Mouse (Mus musculus) liver, postnatal 0 days (tissue): ENCODE results near the gene Itgb5. TPM values are rescaled to one million over a fixed set of nuclear protein-coding genes. Genes with fewer than 3 reads are reported as not detected.

Experiments
- ATAC-seq: fragments of 200-750 bp; cut with Nextera tagmentation; 2 replicates; pipeline ENCODE4 v1.8.0; 2017; ENCODE audit warnings: mild to moderate bottlenecking, moderate library complexity
- DNase-seq: peaks from one replicate; pipeline ENCODE4 v3.0.0-alpha.2; 2016
- H3K27ac ChIP-seq: fragments of 300-500 bp; sonication (generic); 2 replicates; pipeline ENCODE4 v1.5.1; 2014; ENCODE audit warnings: antibody characterized with exemption, moderate library complexity, mild to moderate bottlenecking, low read depth
- H3K27me3 ChIP-seq: fragments of 300-500 bp; sonication (generic); 2 replicates; pipeline ENCODE4 v1.6.1; 2014; ENCODE audit warnings: low read length, control low read depth, mixed read lengths; ENCODE audit not compliant: insufficient read depth
- H3K36me3 ChIP-seq: fragments of 300-500 bp; sonication (generic); replicated peaks from 2 replicates; pipeline ENCODE4 v1.6.1; 2014; ENCODE audit warnings: mild to moderate bottlenecking, control low read depth, low read length, moderate library complexity, mixed read lengths; ENCODE audit not compliant: insufficient read depth
- H3K4me1 ChIP-seq: fragments of 300-500 bp; sonication (generic); 2 replicates; pipeline ENCODE4 v1.6.1; 2014; ENCODE audit warnings: antibody characterized with exemption, mild to moderate bottlenecking, control low read depth; ENCODE audit not compliant: insufficient read depth
- H3K4me2 ChIP-seq: fragments of 300-500 bp; sonication (generic); 2 replicates; pipeline ENCODE4 v1.6.1; 2014; ENCODE audit warnings: low read depth, mild to moderate bottlenecking, low read length, moderate library complexity, mixed read lengths
- H3K4me3 ChIP-seq: fragments of 300-500 bp; sonication (generic); 2 replicates; pipeline ENCODE4 v1.5.1; 2014; ENCODE audit warnings: low read depth, low read length
- H3K9ac ChIP-seq: fragments of 300-500 bp; sonication (generic); replicated peaks from 2 replicates; pipeline ENCODE4 v1.6.1; 2014; ENCODE audit warnings: mild to moderate bottlenecking, moderate library complexity
- H3K9me3 ChIP-seq: fragments of 300-500 bp; sonication (generic); 2 replicates; pipeline ENCODE4 v1.6.1; 2016; ENCODE audit warnings: mild to moderate bottlenecking, control low read depth, low read length, mixed read lengths
- CTCF ChIP-seq: sonication (generic); IDR thresholded peaks from 2 replicates; pipeline ENCODE4 v1.5.1; 2016; ENCODE audit warnings: antibody characterized with exemption, low read depth
- EP300 ChIP-seq: IDR thresholded peaks from 2 replicates; pipeline ENCODE4 v1.6.1; 2016; ENCODE audit warnings: antibody characterized with exemption, low read depth, mild to moderate bottlenecking
- WGBS: fragments of 180-500 bp; shearing (Covaris S2); extraction: QIAGEN DNeasy Blood & Tissue Kit; methylation state at CpG from one replicate; pipeline ENCODE4 v1.1.7; 2014; ENCODE audit not compliant: insufficient replicate concordance; 5-methylcytosine and 5-hydroxymethylcytosine counted together
- polyA plus RNA-seq: library from polyadenylated mRNA; unstranded; fragments of >200 nt; fragmentation: Nextera tagmentation; extraction: Ambion mirVana; gene quantifications from 2 replicates; pipeline ENCODE4 v1.2.1, GENCODE M21; 2015

Gene Itgb5
- polyA plus RNA-seq, 1 experiment from 2014 or later = 16.1 TPM

- Histone ChIP-seq H3K36me3 (no peaks in the 10 kb centered on the region; the same call in 1 of the 2 replicates), H3K9me3 (no peaks in the 10 kb centered on the region), H3K4me3 (no peak overlapping the region), H3K27ac (no peak overlapping the region), H3K4me2 (no peak overlapping the region), H3K4me1 (peaks cover 28% of the 10 kb centered on the region; the same call in 1 of the 2 replicates), H3K9ac (no peak overlapping the region), H3K27me3 (no peaks in the 10 kb centered on the region)
- 85% methylated on average over 6 of the region's 6 CpGs for WGBS
- DNase-seq (no peak), ATAC-seq (peak; percentile 51; the same call in 1 of the 2 replicates)
- TF ChIP-seq EP300 = no peak
- TF ChIP-seq CTCF = no peak
These were observed 105.9 kb downstream of the Itgb5 start for GRCm38 (mm10) chr16:33935407-33935785.

DNA sequence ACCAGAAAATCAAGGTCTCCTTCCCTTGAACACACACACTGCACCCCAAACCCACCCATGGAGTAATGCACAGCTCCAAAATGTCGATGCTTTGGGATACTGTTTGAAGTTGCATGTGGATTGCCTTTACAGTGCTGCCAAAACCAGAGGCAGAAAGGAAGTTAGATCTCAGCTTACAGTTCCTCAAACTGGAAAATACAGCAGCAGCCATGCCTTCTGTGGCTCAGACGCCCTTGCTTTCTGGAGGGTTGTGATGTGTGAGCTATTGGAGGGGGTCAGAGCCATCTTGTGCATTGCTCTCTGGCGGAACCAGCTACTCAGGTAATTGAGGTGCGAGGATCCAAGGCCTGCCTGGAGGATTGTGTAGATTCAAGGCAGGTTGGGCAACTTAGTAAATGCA lies 107.4 kb downstream of the Itgb5 start:
- Histone ChIP-seq H3K9ac (no peak overlapping the region), H3K9me3 (no peaks in the 10 kb centered on the region), H3K36me3 (no peaks in the 10 kb centered on the region; the same call in 1 of the 2 replicates), H3K4me2 (no peak overlapping the region), H3K4me3 (no peak overlapping the region), H3K4me1 (peaks cover 25% of the 10 kb centered on the region), H3K27ac (no peak overlapping the region), H3K27me3 (no peaks in the 10 kb centered on the region)
- 55% methylated on average over 4 of the region's 4 CpGs for WGBS
- DNase-seq (no peak), ATAC-seq (no peak)
- TF ChIP-seq CTCF (no peak), EP300 (no peak)

DNA sequence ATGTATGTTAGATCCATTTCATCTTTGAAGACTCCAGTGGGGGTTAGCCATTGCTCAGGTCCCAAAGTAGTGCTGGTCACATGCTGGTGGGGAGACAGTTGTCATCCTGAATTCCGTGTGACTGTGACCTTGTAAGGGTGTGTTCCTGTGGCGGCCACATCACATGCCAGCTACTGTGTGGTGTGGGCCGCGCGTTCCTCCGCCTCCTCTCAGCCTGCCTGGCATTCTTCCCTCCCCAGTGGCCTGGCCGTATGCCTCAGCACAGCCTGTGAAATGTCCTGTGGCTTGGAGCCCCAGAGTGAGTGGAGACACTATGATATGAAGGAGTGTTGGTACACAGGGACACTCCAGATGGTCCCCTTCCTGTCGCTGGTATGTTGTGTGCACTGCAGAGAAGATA lies 108.1 kb downstream of the Itgb5 start:
- 57% methylated on average over 8 of the region's 8 CpGs for WGBS
- TF ChIP-seq EP300 (no peak), CTCF (no peak)

DNA sequence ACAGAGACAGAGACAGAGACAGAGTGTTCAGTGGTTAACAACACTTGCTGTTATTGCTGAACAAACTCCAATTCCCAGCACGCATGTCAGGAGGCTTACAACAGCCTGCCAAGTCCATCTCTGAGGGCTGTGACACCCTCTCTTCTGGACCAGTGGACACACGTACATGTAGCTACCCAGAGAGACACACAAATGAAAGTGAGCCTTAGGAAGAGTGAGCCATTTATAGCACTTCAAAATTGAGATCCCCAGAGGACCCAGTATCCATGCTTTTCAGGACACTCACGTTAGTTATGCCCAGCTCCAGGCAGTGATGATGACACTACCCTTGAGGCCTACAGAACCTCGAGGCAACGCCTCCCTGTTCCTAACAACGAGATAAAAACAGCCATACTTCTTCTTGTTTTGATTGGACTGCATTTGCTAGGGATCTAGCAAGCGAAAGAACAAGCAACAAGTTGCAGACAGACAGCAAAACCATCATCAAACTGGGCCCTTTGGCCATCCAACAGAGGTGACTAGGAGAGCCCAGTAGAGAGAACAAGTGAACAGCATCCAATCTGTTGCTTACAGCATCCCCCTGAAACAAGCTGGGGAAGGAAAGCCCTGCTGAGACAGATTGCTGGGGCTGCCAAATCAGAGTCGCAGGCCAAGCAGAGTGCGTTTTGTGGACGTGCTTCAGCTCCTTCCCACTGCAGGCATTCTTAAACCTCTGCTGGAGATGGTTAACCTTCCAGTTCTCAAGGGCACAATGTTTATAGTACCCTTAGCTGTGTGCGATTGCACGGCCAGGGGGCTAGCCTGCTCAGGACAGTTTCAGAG lies 109.1 kb downstream of the Itgb5 start:
- H3K27me3 ChIP-seq = no peaks in the 10 kb centered on the region
- H3K36me3 ChIP-seq = no peaks in the 10 kb centered on the region; the same call in 1 of the 2 replicates
- H3K4me1 ChIP-seq = peaks cover 18% of the 10 kb centered on the region
- H3K9me3 ChIP-seq = no peaks in the 10 kb centered on the region
- no peak overlapping the region for H3K4me2 ChIP-seq
- no peak overlapping the region for H3K4me3 ChIP-seq
- no peak overlapping the region for H3K9ac ChIP-seq
- TF ChIP-seq CTCF = no peak
- no peak for TF ChIP-seq EP300
- DNase-seq (no peak), ATAC-seq (no peak)
- H3K27ac ChIP-seq = no peak overlapping the region
- 65% methylated on average over 12 of the region's 12 CpGs for WGBS

More for the DNA sequence above, 108.1 kb downstream of the Itgb5 start:
- H3K4me3 ChIP-seq = no peak overlapping the region
- no peak for DNase-seq
- no peak overlapping the region for H3K4me2 ChIP-seq
- no peaks in the 10 kb centered on the region for H3K27me3 ChIP-seq
- no peaks in the 10 kb centered on the region; the same call in 1 of the 2 replicates for H3K36me3 ChIP-seq
- H3K4me1 ChIP-seq = peaks cover 20% of the 10 kb centered on the region
- H3K9me3 ChIP-seq = no peaks in the 10 kb centered on the region
- H3K27ac ChIP-seq = no peak overlapping the region
- ATAC-seq = no peak
- H3K9ac ChIP-seq = no peak overlapping the region

DNA sequence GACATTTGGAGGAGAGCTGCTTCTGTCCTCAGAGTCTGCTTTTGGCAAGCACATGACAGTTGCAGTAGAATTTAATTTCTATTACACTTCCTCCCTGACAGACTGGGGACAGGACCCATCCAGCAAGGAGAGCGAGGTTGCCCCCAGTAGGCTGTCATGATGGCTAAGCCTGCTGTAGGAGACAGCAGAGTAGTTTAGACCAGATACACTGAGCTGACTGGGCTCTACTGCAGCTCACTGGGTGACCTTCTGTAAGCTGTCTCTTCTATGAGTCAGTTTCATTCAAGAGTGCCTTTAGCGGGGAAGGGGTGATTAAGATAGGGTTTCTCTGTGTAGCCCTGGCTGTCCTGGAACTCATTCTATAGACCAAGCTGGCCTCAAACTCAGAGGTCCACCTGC lies 109.7 kb downstream of the Itgb5 start:
- TF ChIP-seq CTCF (no peak), EP300 (no peak)

DNA sequence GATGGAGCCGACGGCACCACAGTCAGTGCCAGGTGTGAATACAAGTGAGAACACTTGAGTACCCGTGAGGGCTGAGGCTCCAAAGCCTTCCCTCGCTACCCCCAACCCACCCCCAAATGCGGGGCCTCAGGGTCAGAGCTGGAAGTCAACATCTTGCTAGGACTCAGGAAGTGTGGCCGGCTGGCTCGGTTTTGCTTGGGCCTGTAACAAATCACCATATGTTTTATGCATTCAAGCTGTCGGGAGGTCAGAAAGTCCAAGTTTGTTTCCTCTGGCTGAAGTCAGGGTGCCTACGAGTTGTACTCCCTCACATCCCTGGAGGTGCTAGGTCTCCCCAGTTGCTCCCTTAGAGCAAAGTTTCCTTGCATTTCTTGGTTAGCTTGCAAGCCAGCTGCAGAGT lies 110.2 kb downstream of the Itgb5 start:
- H3K9ac ChIP-seq = no peak overlapping the region
- ATAC-seq (no peak), DNase-seq (no peak)
- H3K27me3 ChIP-seq = no peaks in the 10 kb centered on the region
- no peak overlapping the region for H3K4me3 ChIP-seq
- H3K4me1 ChIP-seq = peaks cover 9% of the 10 kb centered on the region
- H3K36me3 ChIP-seq = no peaks in the 10 kb centered on the region; the same call in 1 of the 2 replicates
- no peak overlapping the region for H3K4me2 ChIP-seq
- no peak overlapping the region for H3K27ac ChIP-seq
- H3K9me3 ChIP-seq = no peaks in the 10 kb centered on the region
- 56% methylated on average over 9 of the region's 9 CpGs for WGBS
- no peak for TF ChIP-seq CTCF
- no peak for TF ChIP-seq EP300

More for the DNA sequence above, 109.7 kb downstream of the Itgb5 start:
- no peak overlapping the region for H3K27ac ChIP-seq
- H3K4me3 ChIP-seq = no peak overlapping the region
- H3K9ac ChIP-seq = no peak overlapping the region
- H3K9me3 ChIP-seq = no peaks in the 10 kb centered on the region
- H3K4me1 ChIP-seq = peaks cover 14% of the 10 kb centered on the region
- no peak overlapping the region for H3K4me2 ChIP-seq
- no peak for ATAC-seq
- WGBS = 74% methylated on average over 2 of the region's 2 CpGs
- H3K27me3 ChIP-seq = no peaks in the 10 kb centered on the region
- no peaks in the 10 kb centered on the region; the same call in 1 of the 2 replicates for H3K36me3 ChIP-seq
- DNase-seq = no peak
